ENCODE assay signal across 29 mouse cellular contexts in the genomic region with DNA sequence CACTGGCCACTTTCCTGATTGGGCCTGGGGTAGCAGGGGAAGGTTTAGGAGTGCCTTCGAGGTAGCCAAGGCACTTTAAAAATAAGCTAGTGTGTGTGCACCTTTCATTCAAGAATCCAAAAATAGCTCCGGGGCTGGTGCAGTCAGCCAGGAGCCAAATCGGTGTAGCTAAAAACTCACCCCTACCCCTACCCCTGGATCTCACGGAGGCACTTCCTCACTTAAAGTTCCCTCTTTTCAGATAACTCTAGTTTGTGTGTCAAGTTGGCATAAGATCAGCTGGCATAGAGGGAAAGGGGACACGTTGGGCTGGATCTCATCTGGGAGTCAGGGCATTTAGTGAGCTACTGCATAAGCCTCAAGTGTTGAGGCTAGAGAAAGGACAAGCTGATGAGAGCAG. TPM values are rescaled to one million over a fixed set of nuclear protein-coding genes. Genes with fewer than 3 reads are reported as not detected.
A peak's percentile ranks its signal among the peaks of the same experiment; 100 is the strongest.
DNase-seq lines count a peak whose midpoint lies in the region; ATAC-seq and TF ChIP-seq lines count a peak whose summit lies in the region.
"Had no signal": no experiment of that assay in that cellular context is flagged by ENCODE, and none has a peak within 500 bp of the region (broad histone marks: within the 10 kb centered on the region; RNA-seq: fewer than 3 reads in every experiment).

No protein-coding gene starts in this region.

- no peak overlapping the region for H3K9ac ChIP-seq in heart, embryonic 11.5 days (ENCODE audit: low read depth, low read length)
- H3K9ac ChIP-seq in heart, embryonic 16.5 days (ENCODE audit: low read length), result no peak overlapping the region
- no peak overlapping the region for H3K9ac ChIP-seq in forebrain, embryonic 12.5 days
- no peak overlapping the region for H3K9ac ChIP-seq in midbrain, embryonic 16.5 days (ENCODE audit: low read depth, low read length)
- H3K9ac ChIP-seq: embryonic facial prominence, embryonic 13.5 days; hindbrain, embryonic 14.5 days; liver, embryonic 14.5 days; lung, embryonic 15.5 days; midbrain, embryonic 15.5 days; stomach, embryonic 15.5 days had no signal

- WGBS in heart, embryonic 11.5 days (ENCODE audit: insufficient replicate concordance), result 43% methylated on average over 5 of the region's 5 CpGs
- WGBS in heart, embryonic 16.5 days, result 23% methylated on average over 5 of the region's 5 CpGs
- 8% methylated on average over 5 of the region's 5 CpGs for WGBS in thymus, adult 2 months
- WGBS in forebrain, embryonic 12.5 days, result 83% methylated on average over 5 of the region's 5 CpGs
- WGBS in midbrain, embryonic 16.5 days, result 86% methylated on average over 5 of the region's 5 CpGs

- DNase-seq in heart, adult 11 months, result peak; percentile 92
- no peak for DNase-seq in heart, postnatal 25 days (ENCODE audit: low spot score)
- no peak for DNase-seq in thymus, adult 2 months
- DNase-seq: adrenal gland, postnatal 14 days; cerebellum, adult 18-20 months; cerebellum, postnatal 10 days; kidney, adult 9 months; kidney, postnatal 10 days; liver; right cerebral cortex, postnatal 25 days; thymus, postnatal 25 days had no signal

- no peaks in the 10 kb centered on the region for H3K9me3 ChIP-seq in heart, embryonic 11.5 days (replicated peaks; ENCODE audit: control insufficient read depth, low read length)
- no peaks in the 10 kb centered on the region for H3K9me3 ChIP-seq in heart, embryonic 16.5 days (replicated peaks; ENCODE audit: control insufficient read depth, low read length)
- H3K9me3 ChIP-seq in forebrain, embryonic 12.5 days, result no peaks in the 10 kb centered on the region
- H3K9me3 ChIP-seq in midbrain, embryonic 16.5 days (replicated peaks; ENCODE audit: control insufficient read depth, low read length, poor library complexity, severe bottlenecking), result no peaks in the 10 kb centered on the region
- H3K9me3 ChIP-seq: embryonic facial prominence, embryonic 13.5 days; lung, embryonic 15.5 days; midbrain, embryonic 15.5 days; stomach, embryonic 15.5 days had no signal

- no peaks in the 10 kb centered on the region for H3K36me3 ChIP-seq in heart, embryonic 11.5 days (ENCODE audit: control insufficient read depth, insufficient read depth, low read length)
- no peaks in the 10 kb centered on the region for H3K36me3 ChIP-seq in heart, embryonic 16.5 days (ENCODE audit: control insufficient read depth, insufficient read depth)
- no peaks in the 10 kb centered on the region for H3K36me3 ChIP-seq in thymus, adult 2 months (ENCODE audit: control insufficient read depth, insufficient read depth, low read length)
- H3K36me3 ChIP-seq in forebrain, embryonic 12.5 days (replicated peaks), result no peaks in the 10 kb centered on the region
- H3K36me3 ChIP-seq in midbrain, embryonic 16.5 days (ENCODE audit: control insufficient read depth, insufficient read depth, low read length), result no peaks in the 10 kb centered on the region
- H3K36me3 ChIP-seq: embryonic facial prominence, embryonic 13.5 days; lung, embryonic 15.5 days; midbrain, embryonic 10.5 days; midbrain, embryonic 15.5 days; stomach, embryonic 15.5 days had no signal

- intact Hi-C loops in heart, postnatal 25 days (cut with DNase I), result loop anchor here (5.0 kb wide), 1 partner anchor 52 kb away; the partner anchor contains the start of gene Bves

- H3K27ac ChIP-seq in heart, embryonic 11.5 days (ENCODE audit: low read depth, low read length), result peak overlapping the region; percentile 41; the same call in 1 of the 2 replicates
- peak overlapping the region; percentile 89 for H3K27ac ChIP-seq in heart, embryonic 16.5 days (ENCODE audit: low read length)
- no peak overlapping the region for H3K27ac ChIP-seq in thymus, adult 2 months (ENCODE audit: control insufficient read depth, insufficient read depth, low read length)
- H3K27ac ChIP-seq in forebrain, embryonic 12.5 days, result no peak overlapping the region
- no peak overlapping the region for H3K27ac ChIP-seq in midbrain, embryonic 16.5 days (ENCODE audit: low read length)
- H3K27ac ChIP-seq: embryonic facial prominence, embryonic 13.5 days; hindbrain, embryonic 14.5 days; liver, embryonic 14.5 days; lung, embryonic 15.5 days; midbrain, embryonic 10.5 days; midbrain, embryonic 15.5 days; stomach, embryonic 15.5 days had no signal

- no peak for ATAC-seq in heart, embryonic 11.5 days (replicated peaks; ENCODE audit: insufficient number of reproducible peaks, low FRiP score, low TSS enrichment)
- ATAC-seq in heart, embryonic 16.5 days (replicated peaks; ENCODE audit: extremely low read depth, insufficient read depth, low FRiP score), result peak; percentile 68
- ATAC-seq in hematopoietic stem cell, adult 5-6 weeks (replicated peaks in 1 of 2; ENCODE audit: insufficient read depth in 1 of 2, low FRiP score in 2 of 2, low TSS enrichment in 1 of 2, low read depth in 1 of 2, poor library complexity in 2 of 2, severe bottlenecking in 2 of 2), result peak; percentile 17 to 49; a peak in 2 of 4 replicates
- ATAC-seq in forebrain, embryonic 12.5 days (ENCODE audit: low FRiP score), result no peak
- ATAC-seq in midbrain, embryonic 16.5 days, result no peak
- ATAC-seq: CD4-positive, CD25-positive, alpha-beta regulatory T cell, adult 4 months; intestine, postnatal 0 days; midbrain, embryonic 15.5 days had no signal

- TF ChIP-seq POLR2A in thymus, adult 2 months (IDR thresholded peaks at IDR 0.05; ENCODE audit: control insufficient read depth, extremely low read depth, insufficient read depth, low read length, poor library complexity), result no peak

- H3K4me1 ChIP-seq in heart, embryonic 11.5 days (ENCODE audit: control insufficient read depth, insufficient read depth, low read length), result peaks cover 5% of the 10 kb centered on the region
- H3K4me1 ChIP-seq in heart, embryonic 16.5 days (ENCODE audit: control insufficient read depth, insufficient read depth, low read length), result peaks cover 17% of the 10 kb centered on the region
- no peaks in the 10 kb centered on the region for H3K4me1 ChIP-seq in thymus, adult 2 months (replicated peaks; ENCODE audit: control insufficient read depth, insufficient read depth, low read length)
- H3K4me1 ChIP-seq in forebrain, embryonic 12.5 days, result peaks cover 9% of the 10 kb centered on the region
- H3K4me1 ChIP-seq in midbrain, embryonic 16.5 days (ENCODE audit: control insufficient read depth, insufficient read depth, low read length), result no peaks in the 10 kb centered on the region; the same call in 1 of the 2 replicates
- H3K4me1 ChIP-seq: stomach, embryonic 15.5 days had no signal

- peaks cover 5% of the 10 kb centered on the region; the same call in 1 of the 2 replicates for H3K27me3 ChIP-seq in heart, embryonic 11.5 days (ENCODE audit: control insufficient read depth, insufficient read depth, low read length)
- H3K27me3 ChIP-seq in heart, embryonic 16.5 days (ENCODE audit: control insufficient read depth, insufficient read depth, low read length), result peaks cover 10% of the 10 kb centered on the region
- H3K27me3 ChIP-seq in thymus, adult 2 months (ENCODE audit: control insufficient read depth, insufficient read depth, low read length), result peaks cover 9% of the 10 kb centered on the region
- peaks cover 44% of the 10 kb centered on the region for H3K27me3 ChIP-seq in forebrain, embryonic 12.5 days
- H3K27me3 ChIP-seq in midbrain, embryonic 16.5 days (ENCODE audit: control insufficient read depth, insufficient read depth, low read depth, low read length), result peaks cover 10% of the 10 kb centered on the region

- H3K4me2 ChIP-seq in heart, embryonic 11.5 days, result peak overlapping the region; percentile 32; the same call in 1 of the 2 replicates
- peak overlapping the region; percentile 49 for H3K4me2 ChIP-seq in heart, embryonic 16.5 days (ENCODE audit: low read depth, low read length)
- no peak overlapping the region for H3K4me2 ChIP-seq in forebrain, embryonic 12.5 days
- no peak overlapping the region for H3K4me2 ChIP-seq in midbrain, embryonic 16.5 days (ENCODE audit: low read length)
- H3K4me2 ChIP-seq: embryonic facial prominence, embryonic 13.5 days; hindbrain, embryonic 14.5 days; lung, embryonic 15.5 days; midbrain, embryonic 15.5 days; stomach, embryonic 15.5 days had no signal

- no peak for TF ChIP-seq CTCF in thymus, adult 2 months (IDR thresholded peaks at IDR 0.05; ENCODE audit: borderline replicate concordance, control insufficient read depth, extremely low read depth, insufficient read depth, low read length, poor library complexity)

- no peak overlapping the region for H3K4me3 ChIP-seq in heart, embryonic 11.5 days (ENCODE audit: low read depth, low read length)
- no peak overlapping the region for H3K4me3 ChIP-seq in heart, embryonic 16.5 days (ENCODE audit: low read length)
- H3K4me3 ChIP-seq in thymus, adult 2 months (ENCODE audit: control insufficient read depth, insufficient read depth, low read length), result no peak overlapping the region
- no peak overlapping the region for H3K4me3 ChIP-seq in forebrain, embryonic 12.5 days (replicated peaks)
- no peak overlapping the region for H3K4me3 ChIP-seq in midbrain, embryonic 16.5 days (ENCODE audit: low read depth, low read length)
- H3K4me3 ChIP-seq: embryonic facial prominence, embryonic 13.5 days; erythroblast, embryonic 14.5 days; lung, embryonic 15.5 days; midbrain, embryonic 10.5 days; midbrain, embryonic 15.5 days; stomach, embryonic 15.5 days had no signal

RNA-seq across cellular contexts. Expression of gene Bves, which starts 49.9 kb away (rescaled TPM):
- 10 to 100 TPM; 42.2 to 43.8 TPM for total RNA-seq in heart, postnatal 25 days (2021)
- polyA plus RNA-seq in heart, embryonic 11.5 days (2014; fragmentation: Nextera tagmentation; extraction: Ambion mirVana), result 48.6 and 55.3 TPM in 2 replicates
- polyA plus RNA-seq in heart, embryonic 16.5 days (2015; fragmentation: Nextera tagmentation; extraction: Ambion mirVana), result 116 and 122 TPM in 2 replicates
- not detected in 2 replicates for total RNA-seq in hematopoietic stem cell, adult 5-6 weeks (2017)
- 0.18 and 0.70 TPM in 2 replicates for polyA plus RNA-seq in thymus, adult 2 months (2012; rRNA removed)
- 1.4 TPM in 2 replicates for polyA plus RNA-seq in forebrain, embryonic 12.5 days (2016; fragmentation: Nextera tagmentation; extraction: Ambion mirVana)
- 1.2 and 1.7 TPM in 2 replicates for polyA plus RNA-seq in midbrain, embryonic 16.5 days (2015; fragmentation: Nextera tagmentation; extraction: Ambion mirVana)
- total RNA-seq: common myeloid progenitor, adult 5-6 weeks; megakaryocyte progenitor cell, adult 5-6 weeks; neutrophil, adult 5-6 weeks had no signal
- polyA plus RNA-seq: CD4-positive, CD25-positive, alpha-beta regulatory T cell, adult 4 months; erythroblast, embryonic 14.5 days had no signal

Comparison
In these comparisons a context has a peak if more than half of its experiments do, and no peak if none do; other contexts are left out.
1. ATAC-seq: peak in heart, embryonic 16.5 days (single experiment) and hematopoietic stem cell, adult 5-6 weeks (2 of 2); none in heart, embryonic 11.5 days (single experiment), forebrain, embryonic 12.5 days (single experiment) and midbrain, embryonic 16.5 days (single experiment).
2. H3K27ac ChIP-seq: peak in heart, embryonic 11.5 days (single experiment) and heart, embryonic 16.5 days (single experiment); none in thymus, adult 2 months (single experiment), forebrain, embryonic 12.5 days (single experiment) and midbrain, embryonic 16.5 days (single experiment).
3. H3K4me2 ChIP-seq: peak in heart, embryonic 11.5 days (single experiment) and heart, embryonic 16.5 days (single experiment); none in forebrain, embryonic 12.5 days (single experiment) and midbrain, embryonic 16.5 days (single experiment).
4. RNA of gene Bves, which starts 49.9 kb away (polyA plus RNA-seq): 116 to 122 TPM in heart, embryonic 16.5 days and 48.6 to 55.3 TPM in heart, embryonic 11.5 days; 1.2 to 1.7 TPM in midbrain, embryonic 16.5 days, 1.4 TPM in forebrain, embryonic 12.5 days and 0.18 to 0.70 TPM in thymus, adult 2 months; every median in the first group is over 10 times any median in the second.